Mouse (Mus musculus) heart, adult 2 months (tissue): ENCODE measurements at regions not wholly inside any gene's neighbourhood (a gene's known extent, or its start where the extent isn't known, plus 50 kb on each side); places are given as distances from the start of the nearest gene placed in this dataset.

Experiments
- CTCF ChIP-seq: fragments of 200-600 bp; IDR thresholded peaks from 2 replicates; pipeline ENCODE4 v1.8.1; 2022; ENCODE audit warnings: antibody characterized with exemption, mild to moderate bottlenecking, moderate library complexity
- EP300 ChIP-seq: fragments of 200-500 bp; IDR thresholded peaks from 2 replicates; pipeline ENCODE4 v1.6.1; 2011; ENCODE audit warnings: low read depth, low read length, control low read depth; ENCODE audit not compliant: insufficient read depth
- POLR2A ChIP-seq: fragments of 200-500 bp; IDR thresholded peaks from 2 replicates; pipeline ENCODE4 v1.6.1; 2011; ENCODE audit warnings: mild to moderate bottlenecking, low read depth, low read length, control low read depth; ENCODE audit not compliant: insufficient read depth

DNA sequence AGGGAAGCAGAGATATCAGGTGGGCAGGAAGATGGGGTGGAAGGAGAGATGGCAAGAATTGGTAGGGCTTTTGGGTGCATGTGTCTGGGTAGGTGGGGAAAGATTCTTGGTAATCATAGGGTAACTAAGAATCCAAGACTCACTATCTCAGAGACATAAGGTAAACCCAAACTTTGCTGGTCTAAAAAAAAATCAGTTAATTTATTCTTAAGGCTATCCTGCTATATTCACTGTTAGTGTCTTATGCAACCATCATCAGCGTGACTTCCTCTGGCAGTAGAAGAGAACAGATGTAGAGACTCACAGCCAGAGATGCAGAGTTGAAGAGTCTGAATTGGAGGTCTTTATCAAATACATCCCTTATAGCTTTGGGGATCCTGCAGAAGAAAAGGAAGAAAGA is 1704.5 kb downstream of the Efna5 start:
- no peak for TF ChIP-seq CTCF
- no peak for TF ChIP-seq EP300
- TF ChIP-seq POLR2A, result no peak
